Mouse (Mus musculus) kidney, adult 2 months (tissue): ENCODE measurements around the gene Ppp1r7.

Source experiments
- CTCF ChIP-seq: fragments of 200-500 bp; conservative IDR thresholded peaks from 2 replicates; pipeline ENCODE4 v1.5.1; 2011; ENCODE audit warnings: low read depth, mild to moderate bottlenecking, control low read depth, low read length, moderate library complexity, mixed read lengths; ENCODE audit not compliant: insufficient read depth, insufficient read length
- POLR2A ChIP-seq: fragments of 200-500 bp; IDR thresholded peaks from one replicate; pipeline ENCODE4 v1.6.1; 2011; ENCODE audit warnings: low read depth, low read length, control low read depth

DNA sequence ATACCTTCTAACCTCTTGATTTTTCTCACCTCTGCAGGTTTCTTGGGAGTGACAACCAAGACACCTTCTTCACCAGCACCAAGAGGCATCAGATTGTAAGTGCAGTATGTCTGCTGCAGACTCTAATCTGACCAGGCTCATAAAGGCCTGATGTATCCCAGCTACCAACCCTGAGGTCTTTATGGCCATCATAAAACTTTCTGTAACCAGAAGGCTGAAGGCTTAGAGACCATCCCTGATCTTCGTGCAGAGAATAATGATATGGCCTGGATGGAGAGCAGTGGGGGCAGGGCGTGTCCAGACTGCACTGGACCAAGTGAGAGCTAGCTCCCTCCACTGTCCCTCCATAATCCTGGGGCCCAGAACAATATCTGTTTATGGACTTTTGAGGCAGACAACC, 44.5 kb downstream of the Ppp1r7 start:
- TF ChIP-seq POLR2A (no peak), CTCF (no peak)
